Mouse (Mus musculus) right cerebral cortex, adult 18-20 months (tissue): ENCODE data around the gene Kcnf1.
"Not testable (repeated sequence)": the region's sequence is repeated elsewhere in the genome, so short reads cannot be mapped to it uniquely, and the experiment has no call there.

Experiments used
- DNase-seq: peaks from one replicate; pipeline ENCODE4 v3.0.0; 2022; ENCODE audit warnings: mixed read lengths

The Kcnf1 gene

DNA sequence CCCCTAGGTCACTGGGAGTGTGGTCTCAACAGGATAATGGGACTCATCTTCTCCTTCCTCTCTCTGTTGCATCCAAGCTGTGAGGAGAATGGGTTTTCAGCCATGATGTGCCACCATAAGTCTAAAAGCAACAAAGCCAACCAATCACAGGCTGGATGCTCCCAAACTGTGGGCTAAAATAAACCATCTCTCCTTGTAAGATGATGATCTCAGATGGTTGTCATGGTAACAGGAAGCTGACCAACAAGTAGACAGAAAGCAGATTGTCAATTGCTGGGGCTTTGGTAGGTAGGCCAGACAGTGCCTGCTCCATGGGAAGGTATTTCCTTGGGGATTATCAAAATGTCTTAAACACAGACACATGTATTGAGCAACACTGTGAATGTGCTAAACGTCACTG is 20.9 kb downstream of the Kcnf1 start:
- peak; percentile 13 for DNase-seq

GRCm38 (mm10) chr12:17152840-17153239 is 23.8 kb downstream of the Kcnf1 start:
- peak; percentile 75 for DNase-seq

DNA sequence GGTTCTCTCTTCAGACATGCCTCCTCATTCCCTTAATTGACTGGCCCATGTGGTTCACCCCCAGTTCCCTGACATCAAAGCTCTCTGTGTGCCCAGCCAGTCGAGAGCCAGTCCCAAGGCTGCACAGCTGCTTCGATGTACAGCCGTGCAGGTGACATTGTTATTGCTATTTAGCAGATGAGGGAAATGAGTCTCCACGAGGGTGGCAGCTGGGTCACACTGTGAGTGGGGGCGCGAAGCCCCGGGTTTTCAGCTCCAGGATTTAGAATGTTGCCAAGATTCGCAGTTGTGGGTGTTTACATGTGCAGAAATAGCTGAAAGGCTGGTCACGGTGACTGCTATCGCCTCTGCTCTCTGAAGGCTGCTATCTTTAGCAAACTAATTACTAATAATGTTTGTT is 27.8 kb downstream of the Kcnf1 start:
- peak; percentile 51 for DNase-seq

DNA sequence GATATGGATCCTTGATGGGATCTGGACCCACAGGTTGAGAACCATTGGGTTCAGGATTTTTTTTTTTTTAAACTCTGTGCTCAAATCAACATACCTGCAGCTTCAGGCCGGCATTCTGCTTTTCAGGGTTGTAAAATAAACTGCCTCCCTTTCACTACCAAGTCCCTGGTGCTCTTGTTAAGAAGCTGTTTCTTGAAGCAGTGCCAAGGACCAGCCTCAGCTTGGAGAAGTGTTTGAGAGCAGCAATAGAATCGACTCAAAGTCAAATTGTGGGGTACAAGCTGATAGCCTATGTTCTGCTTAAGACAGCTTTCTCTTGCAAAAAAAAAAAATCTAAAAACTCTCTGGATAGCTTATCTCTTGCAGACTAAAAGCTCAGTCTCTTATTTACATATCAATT is 34.9 kb downstream of the Kcnf1 start:
- DNase-seq, result no peak

GRCm38 (mm10) chr12:17140436-17140835 is 36.3 kb downstream of the Kcnf1 start:
- DNase-seq, result peak; percentile 77

DNA sequence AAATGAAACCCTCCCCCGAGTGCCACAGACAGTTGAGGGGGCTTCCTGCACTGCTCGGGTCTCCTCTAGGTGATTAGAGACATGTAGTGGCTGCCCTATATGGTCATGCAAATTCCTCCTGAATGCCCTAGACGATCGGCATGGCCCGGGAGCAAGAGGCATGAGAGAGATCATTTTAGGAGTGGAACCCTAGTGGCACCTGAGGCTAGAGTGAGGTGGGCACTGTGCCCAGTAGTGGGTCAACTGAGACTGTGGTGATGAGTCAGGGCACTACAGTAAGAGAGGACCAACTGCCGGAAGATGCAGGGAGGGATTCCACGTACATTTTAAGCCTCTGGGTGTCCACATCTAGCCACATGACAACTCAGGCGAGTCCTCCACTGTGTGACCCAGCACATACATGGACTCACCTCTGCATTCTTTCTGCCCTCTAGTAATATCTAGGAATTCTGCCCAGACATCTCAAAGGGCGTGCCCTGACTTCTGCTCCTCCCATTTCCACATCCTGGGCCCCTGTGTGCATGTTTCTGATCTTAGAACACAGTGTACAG is 42.1 kb downstream of the Kcnf1 start:
- no peak for DNase-seq

GRCm38 (mm10) chr12:17132243-17132642 is 44.4 kb downstream of the Kcnf1 start:
- no peak for DNase-seq

DNA sequence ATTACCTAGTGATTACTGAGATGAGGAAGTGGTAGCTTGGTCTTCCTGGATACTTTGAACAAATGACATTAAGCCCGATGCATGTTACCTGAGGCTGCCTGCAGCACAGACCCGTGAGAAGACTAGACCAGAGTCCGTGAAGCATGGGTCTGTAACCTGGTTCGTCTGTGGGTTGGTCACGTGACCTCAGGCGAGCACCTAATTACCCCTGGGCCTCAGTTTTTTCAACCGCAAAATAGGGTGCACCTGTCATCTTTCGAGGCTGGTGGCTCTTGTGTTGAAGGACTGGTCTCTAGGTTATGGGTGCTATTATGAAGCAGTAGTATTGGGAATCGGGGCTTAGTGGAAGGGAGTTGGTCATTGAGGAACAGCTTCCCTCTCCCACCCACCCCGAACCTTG is 45.1 kb downstream of the Kcnf1 start:
- no peak for DNase-seq

DNA sequence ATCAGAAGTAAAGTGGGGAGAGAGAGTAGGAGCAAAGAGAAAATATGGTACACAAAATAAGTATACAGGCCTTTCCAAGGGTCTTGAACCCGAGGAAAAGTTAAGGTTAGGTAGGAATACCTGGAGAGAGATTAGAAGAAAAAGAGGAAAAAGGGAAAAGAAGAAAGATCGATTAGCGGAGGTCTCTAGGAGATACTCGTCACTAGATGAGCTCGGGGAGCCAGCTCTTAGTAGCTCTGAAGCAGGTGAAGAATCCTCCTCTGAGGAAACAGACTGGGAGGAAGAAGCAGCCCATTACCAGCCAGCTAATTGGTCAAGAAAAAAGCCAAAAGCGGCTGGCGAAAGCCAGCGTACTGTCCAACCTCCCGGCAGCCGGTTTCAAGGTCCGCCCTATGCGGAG is 53.8 kb downstream of the Kcnf1 start:
- DNase-seq, result not testable (repeated sequence)
